Mouse (Mus musculus): ENCODE results near the gene Pcnt.

GRCm38 (mm10) chr10:76486302-76486701, 43.7 kb upstream of the Pcnt start:
- TF ChIP-seq CTCF (IDR thresholded peaks at IDR 0.05; ENCODE audit: borderline replicate concordance, insufficient read depth, low read depth, low read length) (no peak), POLR2A (IDR thresholded peaks at IDR 0.05; ENCODE audit: borderline replicate concordance, insufficient read depth, low read length) (no peak)
